Mouse (Mus musculus) lung, adult 2 months (tissue): ENCODE measurements around the gene S100a8.

Experiments used
- CTCF ChIP-seq: fragments of 200-500 bp; IDR thresholded peaks from 2 replicates; pipeline ENCODE4 v1.5.1; 2011; ENCODE audit warnings: mild to moderate bottlenecking, low read length, control low read depth; ENCODE audit not compliant: insufficient read depth
- POLR2A ChIP-seq: fragments of 200-500 bp; IDR thresholded peaks from 2 replicates; pipeline ENCODE4 v1.6.1; 2011; ENCODE audit warnings: low read depth, mild to moderate bottlenecking, control low read depth, low read length, borderline replicate concordance; ENCODE audit errors: extremely low read depth

GRCm38 (mm10) chr3:90639511-90640154 is 29.1 kb upstream of the S100a8 start:
- TF ChIP-seq POLR2A (no peak), CTCF (peak; percentile 76)
